Mouse (Mus musculus) embryonic facial prominence, embryonic 11.5 days (tissue): ENCODE results near the gene Cers1. TPM values are rescaled to one million over a fixed set of nuclear protein-coding genes. Genes with fewer than 3 reads are reported as not detected.
A peak's percentile ranks its signal among the peaks of the same experiment; 100 is the strongest.

Source experiments
- ATAC-seq: fragments of 200-750 bp; cut with Nextera tagmentation; replicated peaks from 2 replicates; pipeline ENCODE4 v1.8.0; 2017; ENCODE audit warnings: low read depth; ENCODE audit not compliant: insufficient number of reproducible peaks, low FRiP score, low TSS enrichment
- DNase-seq: peaks from one replicate; pipeline ENCODE4 v3.0.0-alpha.2; 2015; ENCODE audit warnings: low spot score
- H3K27ac ChIP-seq: fragments of 300-500 bp; sonication (generic); replicated peaks from 2 replicates; pipeline ENCODE4 v1.5.1; 2014; ENCODE audit warnings: mild to moderate bottlenecking, low read depth, low read length, control low read depth
- H3K27me3 ChIP-seq: fragments of 300-500 bp; sonication (generic); 2 replicates; pipeline ENCODE4 v1.6.1; 2014; ENCODE audit warnings: mild to moderate bottlenecking, low read length, moderate library complexity, mixed read lengths; ENCODE audit not compliant: control insufficient read depth, insufficient read depth
- H3K36me3 ChIP-seq: fragments of 300-500 bp; sonication (generic); replicated peaks from 2 replicates; pipeline ENCODE4 v1.6.1; 2014; ENCODE audit warnings: low read depth, mild to moderate bottlenecking, low read length, moderate library complexity, mixed read lengths; ENCODE audit not compliant: control insufficient read depth, insufficient read depth
- H3K4me1 ChIP-seq: fragments of 300-500 bp; sonication (generic); 2 replicates; pipeline ENCODE4 v1.6.1; 2014; ENCODE audit warnings: low read length, mixed read lengths; ENCODE audit not compliant: control insufficient read depth, insufficient read depth
- H3K4me2 ChIP-seq: fragments of 300-500 bp; sonication (generic); 2 replicates; pipeline ENCODE4 v1.6.1; 2014; ENCODE audit warnings: low read depth, mild to moderate bottlenecking, control low read depth, low read length, moderate library complexity
- H3K4me3 ChIP-seq: fragments of 300-500 bp; sonication (generic); 2 replicates; pipeline ENCODE4 v1.5.1; 2014; ENCODE audit warnings: low read depth, low read length, control low read depth
- H3K9ac ChIP-seq: fragments of 300-500 bp; sonication (generic); replicated peaks from 2 replicates; pipeline ENCODE4 v1.6.1; 2014; ENCODE audit warnings: mild to moderate bottlenecking, control low read depth, low read length
- H3K9me3 ChIP-seq: fragments of 300-500 bp; sonication (generic); replicated peaks from 2 replicates; pipeline ENCODE4 v1.6.1; 2016; ENCODE audit warnings: mild to moderate bottlenecking, low read length, inconsistent platforms, mixed read lengths; ENCODE audit not compliant: control insufficient read depth
- WGBS: fragments of 180-500 bp; shearing (Covaris S2); extraction: QIAGEN DNeasy Blood & Tissue Kit; methylation state at CpG from one replicate; pipeline ENCODE4 v1.1.7; 2014; 5-methylcytosine and 5-hydroxymethylcytosine counted together
- polyA plus RNA-seq: library from polyadenylated mRNA; unstranded; fragments of >200 nt; fragmentation: Nextera tagmentation; extraction: Ambion mirVana; gene quantifications from 2 replicates; pipeline ENCODE4 v1.2.1, GENCODE M21; 2014

Cers1 gene
- polyA plus RNA-seq, 1 experiment from 2014 or later, result 4.0 TPM

GRCm38 (mm10) chr8:70351035-70351999 is 35.7 kb downstream of the Cers1 start:
- H3K9me3 ChIP-seq, result no peaks in the 10 kb centered on the region
- H3K27ac ChIP-seq, result no peak overlapping the region
- H3K36me3 ChIP-seq, result no peaks in the 10 kb centered on the region; the same call in 1 of the 2 replicates
- peak overlapping the region; percentile 100 for H3K4me3 ChIP-seq
- no peaks in the 10 kb centered on the region for H3K27me3 ChIP-seq
- WGBS, result 55% methylated on average over 15 of the region's 15 CpGs
- H3K4me1 ChIP-seq, result peaks cover 8% of the 10 kb centered on the region
- H3K9ac ChIP-seq, result peak overlapping the region; percentile 97
- H3K4me2 ChIP-seq, result peak overlapping the region; percentile 95
- ATAC-seq, result no peak
- DNase-seq, result peak; percentile 32

GRCm38 (mm10) chr8:70352000-70352384 is 36.4 kb downstream of the Cers1 start:
- H3K4me1 ChIP-seq, result peaks cover 8% of the 10 kb centered on the region
- no peaks in the 10 kb centered on the region; the same call in 1 of the 2 replicates for H3K36me3 ChIP-seq
- H3K9ac ChIP-seq, result peak overlapping the region; percentile 97
- WGBS, result 19% methylated on average over 3 of the region's 3 CpGs
- no peaks in the 10 kb centered on the region for H3K9me3 ChIP-seq
- ATAC-seq, result no peak
- H3K4me2 ChIP-seq, result peak overlapping the region; percentile 95
- no peaks in the 10 kb centered on the region for H3K27me3 ChIP-seq
- peak overlapping the region; percentile 100 for H3K4me3 ChIP-seq
- H3K27ac ChIP-seq, result no peak overlapping the region
- DNase-seq, result no peak

- peaks cover 8% of the 10 kb centered on the region for H3K4me1 ChIP-seq
- no peaks in the 10 kb centered on the region for H3K27me3 ChIP-seq
- H3K36me3 ChIP-seq, result no peaks in the 10 kb centered on the region; the same call in 1 of the 2 replicates
- H3K4me3 ChIP-seq, result peak overlapping the region; percentile 100
- no peaks in the 10 kb centered on the region for H3K9me3 ChIP-seq
- peak; percentile 29 for DNase-seq
- peak overlapping the region; percentile 81 for H3K27ac ChIP-seq
- peak overlapping the region; percentile 97 for H3K9ac ChIP-seq
- under 1% methylated on average over 50 of the region's 64 CpGs for WGBS
- peak overlapping the region; percentile 95 for H3K4me2 ChIP-seq
- ATAC-seq, result peak; percentile 16; the same call in 1 of the 2 replicates
These were observed 37.1 kb downstream of the Cers1 start for GRCm38 (mm10) chr8:70352657-70353151.

- WGBS, result under 1% methylated on average over 45 of the region's 69 CpGs
- peak within 1 kb of the TSS; percentile 100 for H3K4me3 ChIP-seq
- peak within 1 kb of the TSS; percentile 95 for H3K4me2 ChIP-seq
- H3K9ac ChIP-seq, result peak within 1 kb of the TSS; percentile 97
- ATAC-seq, result peak; percentile 76
- peak; percentile 99 for DNase-seq
- H3K36me3 ChIP-seq, result no peaks in the 10 kb centered on the region; the same call in 1 of the 2 replicates
- H3K27ac ChIP-seq, result peak within 1 kb of the TSS; percentile 81
- no peaks in the 10 kb centered on the region for H3K27me3 ChIP-seq
- no peaks in the 10 kb centered on the region for H3K9me3 ChIP-seq
- peaks cover 8% of the 10 kb centered on the region for H3K4me1 ChIP-seq
These were observed 37.7 kb downstream of the Cers1 start, which contains the start of gene Upf1 for GRCm38 (mm10) chr8:70353194-70353817. TSS of gene Upf1 (minus strand) at chr8:70353278.

GRCm38 (mm10) chr8:70354004-70354403 is 38.4 kb downstream of the Cers1 start:
- H3K4me3 ChIP-seq, result peak overlapping the region; percentile 100
- H3K4me2 ChIP-seq, result peak overlapping the region; percentile 60
- WGBS, result 61% methylated on average over 4 of the region's 4 CpGs
- H3K4me1 ChIP-seq, result peaks cover 8% of the 10 kb centered on the region
- ATAC-seq (no peak), DNase-seq (no peak)
- no peaks in the 10 kb centered on the region for H3K9me3 ChIP-seq
- H3K27ac ChIP-seq, result no peak overlapping the region
- H3K9ac ChIP-seq, result peak overlapping the region; percentile 61
- H3K27me3 ChIP-seq, result no peaks in the 10 kb centered on the region
- no peaks in the 10 kb centered on the region; the same call in 1 of the 2 replicates for H3K36me3 ChIP-seq

- ATAC-seq (no peak), DNase-seq (no peak)
- Histone ChIP-seq H3K9ac (no peak overlapping the region), H3K4me3 (no peak overlapping the region), H3K36me3 (no peaks in the 10 kb centered on the region), H3K4me1 (peaks cover 8% of the 10 kb centered on the region), H3K9me3 (no peaks in the 10 kb centered on the region), H3K27me3 (no peaks in the 10 kb centered on the region), H3K4me2 (no peak overlapping the region), H3K27ac (no peak overlapping the region)
- WGBS, result 82% methylated on average over 1 of the region's 1 CpGs
These were observed 40.5 kb downstream of the Cers1 start for GRCm38 (mm10) chr8:70356111-70356510.

GRCm38 (mm10) chr8:70359411-70359810 is 43.8 kb downstream of the Cers1 start:
- Histone ChIP-seq H3K9me3 (no peaks in the 10 kb centered on the region), H3K27me3 (no peaks in the 10 kb centered on the region), H3K4me2 (no peak overlapping the region), H3K4me1 (no peaks in the 10 kb centered on the region; the same call in 1 of the 2 replicates), H3K9ac (no peak overlapping the region), H3K4me3 (no peak overlapping the region), H3K27ac (no peak overlapping the region), H3K36me3 (no peaks in the 10 kb centered on the region)
- peak; percentile 22 for DNase-seq
- no peak for ATAC-seq
- WGBS, result 48% methylated on average over 3 of the region's 3 CpGs
